Mouse (Mus musculus) CD4-positive, CD25-positive, alpha-beta regulatory T cell, adult 4 months (primary cell): ENCODE results near the gene Cntrl. TPM values are rescaled to one million over a fixed set of nuclear protein-coding genes. Genes with fewer than 3 reads are reported as not detected.

Experiments
- ATAC-seq: one replicate; pipeline ENCODE4 v1.8.0; 2017
- polyA plus RNA-seq, 2 experiments: library from polyadenylated mRNA; unstranded; fragments of 100-300 nt; shearing (Covaris generic); gene quantifications; one replicate each; pipeline ENCODE4 v1.2.1; 2017

Gene Cntrl
- polyA plus RNA-seq, 2 experiments from 2014 or later = 161 to 175 TPM

GRCm38 (mm10) chr2:35224285-35224684 lies 115.0 kb downstream of the Cntrl start:
- no peak for ATAC-seq

GRCm38 (mm10) chr2:35228145-35228544 lies 118.9 kb downstream of the Cntrl start:
- ATAC-seq = no peak

Other genes starting within 250 kb of the Cntrl start
- not detected for gene Cutal, start 235.1 kb upstream of the Cntrl start, polyA plus RNA-seq
- gene Psmd5, start 234.5 kb upstream of the Cntrl start, polyA plus RNA-seq = 10 to 100 TPM; 70.7 to 89.2 TPM
- gene Phf19, start 195.5 kb upstream of the Cntrl start, polyA plus RNA-seq = 1 to 10 TPM; 1.9 TPM
- 100 to 1,000 TPM; 300 to 441 TPM for gene Traf1, start 147.7 kb upstream of the Cntrl start, polyA plus RNA-seq
- under 1 TPM; 0.10 to 0.44 TPM for gene Hc, start 48.1 kb upstream of the Cntrl start, polyA plus RNA-seq
- under 1 TPM; 0.73 to 0.87 TPM for gene AI182371, start 7.9 kb upstream of the Cntrl start, polyA plus RNA-seq
- 100 to 1,000 TPM in 1 of 2 experiments, 10 to 100 TPM in 1; 86.1 to 124 TPM for gene Rab14, start 91.6 kb downstream of the Cntrl start, polyA plus RNA-seq
- 10 to 100 TPM; 27.3 to 33.1 TPM for gene Gsn, start 146.9 kb downstream of the Cntrl start, polyA plus RNA-seq
- 1 to 10 TPM; 2.6 to 3.6 TPM for gene Stom, start 227.5 kb downstream of the Cntrl start, polyA plus RNA-seq